Mouse (Mus musculus) cerebellum, adult 11 months (tissue): ENCODE data around the gene Frmd3.
"Not testable (repeated sequence)": the region's sequence is repeated elsewhere in the genome, so short reads cannot be mapped to it uniquely, and the experiment has no call there.

Experiments used
- DNase-seq: peaks from one replicate; pipeline ENCODE4 v3.0.0; 2022

Gene Frmd3

DNA sequence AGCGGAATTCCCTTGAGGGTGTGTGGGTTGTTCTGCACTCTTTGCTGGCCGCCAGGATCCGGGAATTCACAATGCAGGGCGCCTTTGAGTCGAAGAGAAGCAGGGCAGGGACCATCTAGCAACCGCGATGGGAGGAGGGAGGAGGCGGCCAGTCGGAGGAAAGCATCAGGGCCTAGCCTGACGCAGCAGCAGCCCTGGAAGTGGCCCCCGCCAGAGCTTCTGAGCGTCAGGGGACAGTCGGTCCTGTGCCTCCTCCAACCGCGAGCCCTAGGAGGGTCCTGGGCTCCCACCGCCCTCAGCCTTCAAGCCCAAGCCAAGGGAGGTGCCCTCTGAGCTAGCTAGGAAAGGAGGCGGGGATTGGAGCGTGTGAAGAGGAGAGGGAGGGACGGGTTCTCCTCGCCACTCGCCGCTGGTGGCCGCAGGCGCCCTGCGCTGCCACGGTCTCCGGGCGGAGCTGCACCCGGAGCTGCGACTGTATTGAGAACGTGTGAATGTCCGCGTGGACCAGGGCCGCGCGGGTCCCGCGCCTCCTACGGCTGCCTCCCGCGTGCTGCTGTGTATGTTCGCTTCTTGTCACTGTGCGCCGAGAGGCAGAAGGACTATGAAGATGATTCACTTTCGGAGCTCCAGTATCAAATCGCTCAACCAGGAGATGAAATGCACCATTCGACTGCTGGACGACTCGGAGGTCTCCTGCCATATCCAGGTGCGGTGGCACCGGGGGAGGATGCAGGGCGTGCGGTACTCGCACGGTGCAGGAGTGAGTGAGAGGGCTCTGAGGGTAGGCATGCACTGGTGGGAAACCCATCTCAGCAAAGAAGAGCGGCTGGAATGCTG is at the start of gene Frmd3:
Gene Frmd3 (plus strand): TSS at position 232 of the 837 bp plus-strand sequence.
- peak; percentile 38 for DNase-seq

DNA sequence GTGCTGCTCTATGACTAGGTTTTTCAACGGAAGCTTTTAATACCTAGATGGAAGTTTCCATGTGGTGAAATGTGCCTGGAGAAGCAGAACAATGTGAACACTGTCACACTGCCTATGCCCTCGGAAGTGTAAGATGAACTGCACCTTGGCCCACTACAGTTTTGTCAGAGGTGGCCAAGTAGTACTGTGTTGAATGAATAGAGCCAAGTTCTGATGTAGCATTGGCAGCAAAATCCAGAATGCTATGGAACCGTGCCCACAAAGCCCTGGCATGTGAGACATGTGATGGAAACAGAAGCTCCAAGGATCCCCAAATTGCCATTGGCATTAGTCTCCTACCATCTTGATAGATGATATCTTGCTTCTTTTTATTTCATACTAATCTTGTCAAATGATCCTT is 32.8 kb upstream of the Frmd3 start:
- no peak for DNase-seq

DNA sequence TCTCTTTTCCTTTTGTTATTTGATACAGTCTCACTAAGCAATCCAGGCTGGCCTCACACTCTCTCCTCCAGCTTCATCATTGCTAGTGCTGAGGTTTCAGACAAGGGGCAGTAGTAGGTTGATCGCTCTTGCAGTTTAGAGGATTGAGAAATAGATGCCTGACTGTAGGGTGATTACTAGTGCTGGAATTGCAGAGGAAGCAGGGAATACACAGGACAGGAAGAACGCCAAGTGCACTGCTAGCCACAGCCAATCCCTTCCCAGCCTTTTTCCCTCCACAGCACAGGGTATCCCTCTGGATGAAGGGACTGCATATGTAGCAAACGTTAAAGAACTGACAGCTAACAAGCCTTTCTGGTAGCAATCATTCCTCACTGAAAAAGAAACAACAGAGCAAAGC is 965 bp upstream of the Frmd3 start:
- no peak for DNase-seq

DNA sequence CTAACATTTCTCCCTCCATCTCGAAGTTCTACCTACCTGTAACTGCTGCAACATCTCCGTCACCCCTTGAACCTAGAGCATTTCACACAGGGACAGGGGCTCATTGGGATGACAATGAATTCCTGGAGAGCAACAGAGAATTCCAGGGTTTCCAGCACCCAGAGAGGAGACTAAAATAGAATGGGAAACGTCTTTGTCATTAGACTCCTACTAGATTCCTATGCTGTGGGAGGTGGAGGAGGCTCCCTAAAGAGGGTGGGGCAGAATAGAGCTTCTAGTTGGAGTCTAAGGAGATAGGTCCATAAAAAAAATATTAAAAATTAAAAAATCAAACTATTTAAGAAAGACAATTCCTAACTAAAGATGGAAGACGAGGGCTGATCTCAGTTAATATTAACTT is 542 bp upstream of the Frmd3 start:
- no peak for DNase-seq

DNA sequence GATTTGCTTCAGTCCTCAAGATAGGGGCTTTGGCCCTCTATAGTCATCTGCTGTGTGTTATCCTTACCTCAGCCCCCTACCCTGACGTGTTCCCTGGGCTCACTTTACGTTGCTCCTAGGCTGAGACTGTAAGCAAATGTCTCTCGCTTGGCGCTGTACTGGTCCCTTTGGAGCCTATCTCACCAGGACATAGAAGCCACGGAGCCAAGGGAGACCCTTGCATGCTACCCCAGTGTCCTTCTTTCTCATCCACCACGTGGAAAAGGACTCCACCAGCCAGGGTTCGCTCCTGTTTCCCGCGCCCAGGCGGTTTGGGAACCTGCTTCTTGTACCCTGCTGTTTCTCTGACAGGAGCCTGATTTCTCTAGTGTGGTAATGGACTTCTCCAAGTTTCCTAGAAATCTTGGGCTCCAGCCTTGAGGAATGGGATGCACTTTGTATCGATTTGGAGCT is 832 bp downstream of the Frmd3 start:
- DNase-seq: no peak

DNA sequence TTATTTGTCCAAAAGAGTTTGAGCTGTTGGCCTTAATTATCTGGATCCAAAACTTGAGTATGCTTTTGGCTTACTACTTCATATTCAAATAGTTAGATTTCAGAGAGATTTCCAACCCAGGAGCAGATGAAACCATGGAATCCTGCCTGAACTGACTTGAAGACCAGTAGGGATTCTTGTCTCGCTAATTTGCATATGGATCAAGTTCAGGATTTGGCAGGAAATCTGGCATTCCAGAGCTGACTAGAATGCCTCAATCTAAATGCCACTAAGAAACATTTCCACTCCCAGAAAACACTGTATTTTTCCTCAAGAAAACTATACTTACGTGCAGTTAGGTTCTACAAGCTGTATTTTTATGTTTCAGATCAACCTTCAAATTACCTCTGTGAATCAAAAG is 6.8 kb downstream of the Frmd3 start:
- DNase-seq: no peak

DNA sequence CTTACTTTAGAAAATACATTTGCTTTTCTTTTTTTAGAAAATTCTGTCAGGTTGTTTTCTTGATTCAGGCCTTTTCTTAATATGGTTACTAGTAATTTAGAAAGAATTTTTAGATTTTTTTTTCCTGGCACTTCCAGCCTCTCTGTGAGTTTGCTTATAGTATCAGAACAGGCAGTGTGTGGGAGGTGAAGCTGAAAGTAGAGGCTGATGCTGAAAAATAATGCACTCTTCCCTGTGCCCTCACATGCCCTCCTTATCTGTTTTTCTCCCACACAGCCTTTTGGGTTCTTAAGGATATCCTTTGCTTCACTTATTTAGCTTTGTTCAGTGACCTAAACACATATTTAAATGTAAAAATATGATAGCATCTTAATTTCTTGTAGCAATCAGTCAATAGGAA is 30.0 kb downstream of the Frmd3 start:
- DNase-seq: no peak

DNA sequence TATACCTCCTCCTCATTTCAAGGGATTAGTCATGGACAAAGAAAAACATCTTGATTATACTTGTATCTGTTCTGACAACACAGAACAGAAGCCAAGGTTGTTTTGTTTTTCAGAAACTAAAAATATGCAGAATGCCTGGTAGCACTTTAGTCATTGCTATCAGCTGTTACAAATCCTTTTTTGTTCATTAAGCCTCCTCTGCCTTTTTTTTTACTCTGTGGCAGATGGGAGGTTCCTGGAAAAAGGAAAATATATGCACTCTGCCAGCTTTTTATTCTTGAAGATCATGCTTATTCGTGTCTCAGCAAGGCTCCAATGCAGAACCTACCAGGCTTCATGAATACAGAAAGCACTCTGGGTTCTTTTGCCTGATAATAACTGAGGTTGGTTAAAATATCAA is 38.5 kb downstream of the Frmd3 start:
- no peak for DNase-seq

DNA sequence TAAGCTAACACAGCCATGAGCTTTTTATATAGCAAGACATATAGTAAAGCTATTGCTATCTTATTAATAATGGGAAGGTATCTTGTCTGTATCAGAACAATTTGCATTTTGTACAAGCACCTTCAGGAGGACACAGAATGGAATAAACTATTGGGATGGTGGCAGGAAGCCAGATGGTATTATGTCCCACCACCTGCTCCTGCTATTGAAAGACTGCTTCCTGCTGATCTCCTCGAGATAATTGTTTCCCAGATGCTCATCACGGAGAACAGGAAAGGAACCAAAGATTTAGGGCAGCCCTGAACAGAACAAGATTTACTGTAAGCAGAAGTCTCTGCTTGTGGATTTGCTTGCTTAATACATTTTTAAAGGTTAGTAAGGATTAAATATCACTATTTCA is 63.5 kb downstream of the Frmd3 start:
- peak; percentile 13 for DNase-seq

DNA sequence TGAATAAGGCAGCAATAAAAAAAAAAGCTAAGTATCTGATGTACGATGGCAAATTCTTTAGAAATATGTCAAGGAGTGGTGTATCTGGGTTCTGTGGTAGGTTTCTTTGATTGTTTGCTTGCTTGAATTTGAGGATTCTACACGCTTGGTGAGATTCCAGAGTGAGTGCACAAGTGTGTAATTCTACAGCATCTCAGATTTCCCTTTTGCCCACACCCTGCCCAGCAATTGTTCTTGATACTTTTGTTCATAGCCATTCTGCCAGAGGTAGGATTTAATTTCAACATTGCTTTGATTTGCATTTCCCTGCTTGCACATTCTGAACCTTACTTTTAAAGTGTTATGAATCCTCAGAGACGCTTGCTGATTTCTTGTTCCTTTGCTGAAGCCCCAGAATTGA is 97.6 kb downstream of the Frmd3 start:
- no peak for DNase-seq

DNA sequence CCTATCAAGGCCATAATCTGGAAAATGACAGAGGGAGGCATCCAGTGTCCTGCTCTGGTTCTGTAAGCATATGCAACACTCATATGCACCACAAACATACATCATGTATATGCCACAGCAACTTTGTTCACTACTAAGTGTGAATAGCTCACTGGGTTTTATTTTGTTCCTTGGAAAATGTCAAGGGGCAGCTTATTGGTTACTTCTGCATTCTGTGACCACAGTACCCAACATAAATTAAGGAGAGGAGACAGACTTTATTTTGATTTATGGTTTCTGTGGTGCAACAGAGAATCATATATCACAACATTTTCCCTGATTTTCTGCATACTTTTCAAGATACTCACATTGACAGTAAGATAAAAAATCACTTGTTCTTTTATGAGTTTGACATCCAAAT is 178.3 kb downstream of the Frmd3 start:
- no peak for DNase-seq

DNA sequence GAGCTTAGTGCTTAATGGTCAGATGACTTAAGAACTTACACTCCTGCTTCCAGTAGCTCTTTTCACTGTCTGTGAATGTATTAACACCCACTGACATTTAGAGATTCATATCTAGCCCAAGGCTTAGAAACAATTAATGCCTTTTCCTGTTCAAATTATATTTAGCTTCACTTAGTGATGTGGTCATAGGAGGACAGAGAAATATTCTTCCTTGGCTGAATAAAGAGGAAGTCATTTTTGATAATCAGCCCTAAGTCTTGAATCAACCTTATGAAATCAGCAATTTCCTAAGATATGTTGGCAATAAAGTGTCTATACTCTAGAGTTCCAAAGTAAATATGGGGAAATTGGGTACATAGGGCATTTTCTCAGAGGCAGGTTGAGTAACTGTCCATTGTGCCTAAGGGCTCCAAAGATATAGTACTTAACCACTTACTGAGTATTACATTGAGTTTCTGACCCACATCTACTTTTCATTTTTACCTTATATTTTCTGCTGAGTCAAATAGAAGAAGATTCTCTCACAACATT is 188.1 kb downstream of the Frmd3 start:
- DNase-seq: no peak

DNA sequence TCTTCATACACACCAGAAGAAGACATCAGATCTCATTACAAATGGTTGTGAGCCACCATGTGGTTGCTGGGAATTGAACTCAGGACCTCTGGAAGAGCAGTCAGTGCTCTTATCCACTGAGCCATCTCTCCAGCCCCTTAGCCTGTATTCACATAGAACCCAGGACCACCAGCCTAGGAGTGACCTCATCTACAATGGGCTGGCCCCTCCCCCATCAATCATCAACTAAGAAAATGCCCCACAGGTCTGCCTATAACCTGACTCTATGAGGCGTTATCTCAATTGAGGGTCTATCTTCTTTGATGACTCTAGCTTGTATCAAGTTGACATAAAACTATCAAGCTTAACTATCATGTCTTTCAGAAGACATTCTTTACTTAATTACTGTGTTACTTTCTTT is 208.5 kb downstream of the Frmd3 start:
- DNase-seq: not testable (repeated sequence)

DNA sequence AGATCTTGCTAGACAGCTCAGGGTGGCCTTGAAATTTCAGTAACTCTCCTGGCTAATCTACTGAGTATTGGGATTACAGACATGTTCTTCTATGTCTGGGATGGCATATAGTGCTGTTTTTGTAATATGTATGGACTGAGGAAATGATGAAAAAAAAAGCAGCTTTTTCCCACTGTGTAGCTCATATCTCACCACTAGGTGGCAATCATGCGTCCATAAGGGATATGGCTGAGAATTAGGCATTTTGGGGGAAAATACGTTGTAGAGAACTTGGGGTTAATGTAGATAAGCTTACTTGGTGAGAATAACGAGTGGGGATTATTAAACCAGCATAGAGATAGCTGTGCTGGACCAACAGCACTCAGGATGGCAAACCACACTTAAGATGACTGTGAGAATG is 209.1 kb downstream of the Frmd3 start:
- DNase-seq: no peak

DNA sequence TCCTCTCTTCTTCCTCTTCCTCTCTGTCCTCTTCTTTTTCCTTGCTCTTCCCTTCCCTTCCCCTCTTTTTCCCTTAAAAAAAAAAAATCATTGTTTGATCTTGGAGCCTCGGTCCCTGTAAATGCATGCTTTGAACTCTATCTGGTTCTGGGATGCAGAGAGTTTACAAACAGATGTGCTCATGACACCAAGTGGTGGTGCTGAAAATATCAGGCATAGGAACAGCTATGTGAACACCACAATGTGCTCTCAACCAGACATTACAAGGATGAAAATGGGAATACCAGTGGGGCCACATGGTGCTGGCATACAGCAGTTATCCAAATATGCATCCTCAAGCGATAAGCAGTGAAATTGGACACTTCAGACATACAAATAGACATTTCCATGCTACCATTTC is 211.0 kb downstream of the Frmd3 start:
- no peak for DNase-seq

DNA sequence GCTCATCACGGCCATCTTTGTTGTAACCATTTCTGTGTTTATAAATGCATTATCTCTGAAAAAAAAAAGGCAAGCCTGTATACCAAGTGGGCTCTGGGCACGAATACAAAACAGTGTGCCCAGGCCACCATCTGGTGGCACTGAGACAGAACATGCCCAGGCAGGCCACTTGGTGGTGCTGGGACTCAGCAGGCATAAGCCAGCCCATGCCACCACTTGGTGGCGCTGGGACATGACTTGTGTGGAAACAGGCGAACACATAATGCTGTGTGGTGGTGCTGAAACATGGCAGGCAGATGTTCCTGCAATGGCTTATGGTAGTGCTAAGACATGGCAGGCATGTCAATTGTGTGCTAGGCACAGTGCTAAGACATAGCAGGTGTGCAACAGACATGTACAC is 217.8 kb downstream of the Frmd3 start:
- DNase-seq: no peak

DNA sequence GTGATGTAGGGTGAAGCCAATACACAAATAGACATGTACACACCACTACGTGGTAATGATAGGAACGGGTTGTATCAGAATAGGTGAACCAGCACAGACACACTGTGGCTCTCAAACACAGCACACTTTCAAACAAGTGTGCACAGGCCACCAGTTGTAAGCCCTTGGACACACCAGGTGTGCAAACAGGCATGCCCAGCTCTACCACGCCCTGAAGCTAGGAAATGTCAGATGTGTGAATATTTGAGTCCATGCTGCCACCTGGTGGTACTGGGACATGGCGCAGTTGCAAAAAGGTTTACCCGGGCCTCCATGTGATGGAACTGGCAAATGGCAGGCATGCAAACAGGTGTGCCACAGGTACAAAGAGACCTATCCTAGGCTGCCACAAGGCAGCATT is 218.2 kb downstream of the Frmd3 start:
- DNase-seq: peak; percentile 22

DNA sequence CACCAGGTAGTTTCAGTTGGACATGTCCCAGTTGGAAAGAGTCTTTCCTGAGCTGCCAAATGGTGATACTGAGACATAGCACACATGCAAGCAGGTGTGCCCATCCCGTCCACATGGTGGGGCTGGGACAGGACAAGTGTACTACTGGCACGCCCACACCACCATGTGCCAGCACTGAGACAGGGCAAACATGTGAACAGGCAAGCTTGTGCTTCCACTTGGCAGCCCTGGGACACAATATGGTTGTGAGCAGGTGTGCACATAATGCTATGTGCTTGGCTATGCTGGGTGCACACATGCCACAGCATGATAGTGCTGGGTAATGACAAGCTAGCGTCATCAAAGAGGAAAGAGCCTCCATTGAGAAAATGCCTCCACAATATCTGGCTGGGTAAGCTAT is 220.3 kb downstream of the Frmd3 start:
- no peak for DNase-seq

DNA sequence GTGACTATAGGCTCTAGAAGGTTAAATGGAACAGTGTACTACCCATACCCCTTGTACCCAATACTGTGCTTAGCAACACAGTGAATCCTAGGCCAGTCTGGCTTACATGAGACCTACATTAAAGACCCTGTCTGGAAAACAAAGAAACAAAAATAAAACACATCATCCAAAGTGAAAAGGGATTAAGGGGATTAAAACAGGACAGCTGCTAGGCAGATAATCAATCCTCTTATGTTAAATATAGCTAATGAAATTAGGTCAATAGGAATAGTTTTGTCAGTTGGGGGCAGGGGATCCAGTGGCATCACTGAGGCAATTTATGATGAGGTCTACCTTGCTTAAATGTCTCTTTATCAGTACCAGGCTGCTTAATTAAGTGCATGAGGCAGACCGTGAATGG is 228.9 kb downstream of the Frmd3 start, which contains the start of gene Kdm4c:
Gene Kdm4c (plus strand): TSS at position 322 of the 400 bp plus-strand sequence.
- DNase-seq: no peak
